Mouse (Mus musculus) thymus, adult 2 months (tissue): ENCODE data around the gene Pdpr. TPM values are rescaled to one million over a fixed set of nuclear protein-coding genes. Genes with fewer than 3 reads are reported as not detected.
"Not testable (repeated sequence)": the region's sequence is repeated elsewhere in the genome, so short reads cannot be mapped to it uniquely, and the experiment has no call there.

ENCODE experiments used
- DNase-seq: peaks from one replicate; pipeline ENCODE4 v3.0.0; 2021
- H3K27ac ChIP-seq: fragments of 200-500 bp; 2 replicates; pipeline ENCODE4 v1.5.1; 2012; ENCODE audit warnings: low read length, control low read depth; ENCODE audit not compliant: control insufficient read depth, insufficient read depth
- H3K27me3 ChIP-seq: fragments of 200-500 bp; 2 replicates; pipeline ENCODE4 v1.6.1; 2012; ENCODE audit warnings: mild to moderate bottlenecking, low read length, moderate library complexity, mixed read lengths; ENCODE audit not compliant: control insufficient read depth, insufficient read depth
- H3K36me3 ChIP-seq: fragments of 200-500 bp; 2 replicates; pipeline ENCODE4 v1.6.1; 2012; ENCODE audit warnings: mild to moderate bottlenecking, low read length, moderate library complexity; ENCODE audit not compliant: control insufficient read depth, insufficient read depth
- H3K4me1 ChIP-seq: fragments of 200-500 bp; replicated peaks from 2 replicates; pipeline ENCODE4 v1.6.1; 2012; ENCODE audit warnings: low read length; ENCODE audit not compliant: control insufficient read depth, insufficient read depth
- H3K4me3 ChIP-seq: fragments of 200-500 bp; 2 replicates; pipeline ENCODE4 v1.5.1; 2012; ENCODE audit warnings: mild to moderate bottlenecking, low read length, control low read depth, moderate library complexity; ENCODE audit not compliant: control insufficient read depth, insufficient read depth
- CTCF ChIP-seq: fragments of 200-500 bp; IDR thresholded peaks from 2 replicates; pipeline ENCODE4 v1.5.1; 2012; ENCODE audit warnings: mild to moderate bottlenecking, control low read depth, low read length, moderate library complexity, borderline replicate concordance; ENCODE audit not compliant: control insufficient read depth, poor library complexity, insufficient read depth; ENCODE audit errors: extremely low read depth
- POLR2A ChIP-seq: fragments of 200-500 bp; IDR thresholded peaks from 2 replicates; pipeline ENCODE4 v1.6.1; 2012; ENCODE audit warnings: mild to moderate bottlenecking, low read length, control low read depth, moderate library complexity; ENCODE audit not compliant: control insufficient read depth, poor library complexity, insufficient read depth; ENCODE audit errors: extremely low read depth
- WGBS: fragments of 180-500 bp; shearing (Covaris S2); methylation state at CpG from one replicate; pipeline ENCODE4 v1.1.7; 2018; 5-methylcytosine and 5-hydroxymethylcytosine counted together
- polyA plus RNA-seq: library from polyadenylated mRNA; depleted of rRNA; stranded (reverse); fragments of >200 nt; gene quantifications from 2 replicates; pipeline ENCODE4 v1.2.3, GENCODE M21; 2012

Pdpr gene
- polyA plus RNA-seq, 1 experiment, result 19.8 TPM

DNA sequence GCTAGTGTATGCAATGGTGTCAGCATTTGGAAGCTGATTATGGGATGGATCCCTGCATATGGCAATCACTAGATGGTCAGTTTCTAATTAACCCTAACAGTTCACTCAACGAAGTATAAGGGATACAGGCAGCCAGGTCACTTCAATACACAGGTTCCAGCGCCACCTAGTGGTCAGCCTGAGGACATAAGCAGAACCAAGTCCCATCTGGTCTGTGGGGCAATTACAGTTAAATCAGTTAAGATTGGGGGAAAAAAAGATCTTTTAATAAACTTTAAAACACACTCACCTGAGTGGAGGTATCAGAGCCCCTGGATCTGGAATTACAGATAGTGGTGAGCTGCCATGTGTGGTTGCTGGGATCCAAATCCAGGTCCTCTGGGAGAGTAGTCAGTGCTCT, 4.3 kb upstream of the Pdpr start:
- WGBS, result 1% methylated on average over 2 of the region's 2 CpGs
- DNase-seq, result peak; percentile 78
- Histone ChIP-seq H3K36me3 (no peaks in the 10 kb centered on the region), H3K27ac (no peak overlapping the region), H3K4me1 (peaks cover 2% of the 10 kb centered on the region; the same call in 1 of the 2 replicates), H3K27me3 (no peaks in the 10 kb centered on the region), H3K4me3 (no peak overlapping the region)
- TF ChIP-seq CTCF (no peak), POLR2A (no peak)

DNA sequence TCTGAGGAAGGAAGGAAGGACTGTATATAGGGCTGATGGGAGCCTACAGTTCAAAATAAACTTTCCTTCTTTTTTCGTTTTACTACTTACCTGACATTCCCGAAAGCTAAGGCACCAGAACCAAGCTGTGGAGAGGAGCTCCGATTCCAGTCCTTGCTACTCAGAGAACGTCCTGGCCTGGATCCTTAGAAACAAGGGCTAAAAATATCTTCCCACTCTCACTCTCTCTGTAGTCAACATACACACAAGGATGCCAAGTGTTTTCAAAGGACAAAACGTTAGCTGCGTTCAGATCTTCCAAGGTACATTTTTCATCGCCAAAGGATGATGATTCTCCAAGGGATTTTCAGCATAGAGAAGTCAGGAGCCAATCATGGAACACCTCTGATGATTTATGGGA, 2.7 kb upstream of the Pdpr start:
- 85% methylated on average over 7 of the region's 7 CpGs for WGBS
- no peak for DNase-seq
- TF ChIP-seq POLR2A (no peak), CTCF (no peak)
- Histone ChIP-seq H3K36me3 (no peaks in the 10 kb centered on the region), H3K27me3 (no peaks in the 10 kb centered on the region), H3K4me3 (no peak overlapping the region), H3K27ac (no peak overlapping the region), H3K4me1 (peaks cover 8% of the 10 kb centered on the region)

DNA sequence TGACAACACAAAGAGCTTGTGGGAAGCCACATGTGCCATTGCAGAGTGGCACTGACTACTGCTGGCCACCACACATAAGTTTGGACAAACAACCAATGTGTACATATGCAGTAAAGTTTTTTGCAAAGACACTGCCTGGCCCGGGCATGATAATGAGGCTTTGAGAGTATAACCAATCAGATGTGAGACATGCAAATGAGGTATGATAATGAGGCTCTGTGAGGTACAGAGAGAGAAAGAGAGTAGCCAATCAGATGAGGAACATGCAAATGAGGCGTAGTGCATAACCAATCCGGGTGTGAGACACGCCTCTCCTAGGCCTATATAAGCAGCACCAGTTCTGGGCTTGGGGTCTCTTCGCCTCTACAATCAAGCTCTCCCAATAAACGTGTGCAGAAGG, 2.1 kb upstream of the Pdpr start, which contains the start of gene Clec18a:
Gene Clec18a (minus strand): TSS at position 101 of the 400 bp plus-strand sequence.
- 91% methylated on average over 6 of the region's 6 CpGs for WGBS
- H3K4me1 ChIP-seq, H3K4me3 ChIP-seq, H3K27me3 ChIP-seq, H3K27ac ChIP-seq, H3K36me3 ChIP-seq, DNase-seq: not testable (repeated sequence)

DNA sequence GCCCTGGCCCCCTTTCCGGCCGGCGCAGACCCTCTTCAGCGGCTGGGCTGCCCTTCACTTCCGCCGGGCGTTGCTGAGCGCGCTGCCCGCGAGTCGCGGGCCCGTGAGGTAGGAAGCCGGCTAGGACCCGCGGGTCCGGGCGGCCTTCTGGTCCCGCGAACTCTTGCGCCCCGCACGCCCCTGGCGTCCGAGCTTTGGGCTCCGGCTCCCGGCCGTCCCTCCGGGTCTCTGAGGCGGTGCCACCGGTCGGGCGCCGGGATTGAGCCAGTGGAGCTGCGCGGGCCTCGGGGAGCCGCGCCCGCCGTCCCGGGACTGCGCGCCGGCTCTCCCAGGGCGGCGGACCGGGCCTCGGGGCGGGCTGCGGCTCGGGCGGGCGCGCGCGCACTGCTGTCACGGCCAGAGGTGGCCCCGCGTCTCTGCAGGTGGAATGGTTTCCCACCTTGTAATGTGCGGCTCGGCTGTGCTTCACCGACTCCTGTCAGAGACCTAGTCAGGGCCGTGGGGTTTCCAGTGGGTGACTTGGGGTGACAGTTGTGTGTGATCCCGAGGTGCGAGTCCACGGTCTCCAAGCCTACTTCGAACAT, 381 bp downstream of the Pdpr start:
- WGBS, result under 1% methylated on average over 58 of the region's 69 CpGs

DNA sequence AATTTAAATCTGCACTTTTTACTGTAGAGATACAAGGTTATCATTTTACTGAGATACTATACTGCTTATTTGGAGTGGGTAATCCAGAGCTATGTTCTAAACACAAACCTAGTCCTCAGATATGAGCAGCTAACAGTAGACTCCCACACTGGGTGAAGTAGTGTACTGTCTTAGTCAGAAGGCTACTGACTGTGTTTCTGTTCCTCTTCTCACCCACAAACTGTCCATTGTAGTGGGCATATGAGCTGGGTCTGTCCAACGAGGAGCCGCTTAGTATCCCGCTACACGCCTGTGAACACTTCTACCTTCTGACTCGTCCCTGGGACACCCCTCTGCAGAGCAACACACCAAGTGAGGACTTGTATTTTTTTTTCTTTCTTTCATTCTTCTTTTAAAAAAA, 20.5 kb downstream of the Pdpr start:
- no peak for DNase-seq
- Histone ChIP-seq H3K4me3 (no peak overlapping the region), H3K27me3 (no peaks in the 10 kb centered on the region), H3K4me1 (no peaks in the 10 kb centered on the region), H3K27ac (no peak overlapping the region), H3K36me3 (peaks cover 58% of the 10 kb centered on the region)
- WGBS, result 96% methylated on average over 5 of the region's 5 CpGs
- TF ChIP-seq POLR2A, result no peak
- no peak for TF ChIP-seq CTCF

More for the DNA sequence above, 381 bp downstream of the Pdpr start:
- not testable (repeated sequence) for H3K36me3 ChIP-seq, H3K27me3 ChIP-seq, H3K27ac ChIP-seq, H3K4me1 ChIP-seq
- H3K4me3 ChIP-seq, result peak overlapping the region; percentile 51
- DNase-seq, result peak; percentile 33

DNA sequence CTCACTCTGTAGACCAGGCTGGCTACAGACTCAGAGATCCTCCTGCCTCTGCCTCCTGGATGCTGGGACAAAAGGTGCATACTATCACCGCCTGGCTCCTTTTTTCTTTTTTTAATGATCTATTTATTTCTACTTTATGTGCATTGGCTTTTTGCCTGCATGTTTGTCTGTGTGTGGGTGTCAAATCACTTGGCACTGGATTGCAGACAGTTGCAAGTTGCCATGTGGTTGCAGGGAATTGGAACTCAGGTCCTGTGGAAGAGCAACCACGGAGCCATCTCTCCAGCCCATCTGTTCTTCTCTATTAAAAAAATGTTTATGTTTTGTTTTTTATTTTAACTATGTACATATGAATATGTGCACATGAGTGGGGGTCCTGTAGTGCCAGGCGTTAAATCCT, 25.1 kb downstream of the Pdpr start:
- no peaks in the 10 kb centered on the region for H3K4me1 ChIP-seq
- WGBS, result 94% methylated on average over 3 of the region's 3 CpGs
- no peak for TF ChIP-seq CTCF
- no peak for TF ChIP-seq POLR2A
- no peaks in the 10 kb centered on the region for H3K27me3 ChIP-seq
- no peak for DNase-seq
- no peak overlapping the region for H3K4me3 ChIP-seq
- H3K27ac ChIP-seq, result no peak overlapping the region
- peaks cover 68% of the 10 kb centered on the region for H3K36me3 ChIP-seq

DNA sequence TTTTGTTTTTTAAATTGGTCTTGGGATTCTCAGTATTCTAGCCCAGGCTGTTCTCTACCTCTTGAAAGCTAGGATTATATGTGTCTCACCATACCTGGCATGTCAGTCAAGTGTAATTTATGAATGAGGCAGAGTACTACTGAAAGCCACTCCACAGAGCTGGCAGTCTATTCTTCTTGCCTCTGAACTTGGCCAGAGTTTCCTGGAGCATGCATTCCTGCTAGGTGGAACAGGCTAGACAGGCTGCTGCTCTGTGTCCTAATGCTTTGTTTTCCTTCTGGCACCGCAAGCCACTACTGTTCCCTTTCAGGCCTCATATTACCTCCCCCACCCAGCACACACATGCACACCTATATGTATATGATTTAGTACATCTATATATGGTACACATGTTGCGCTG, 36.3 kb downstream of the Pdpr start:
- DNase-seq, result no peak
- H3K4me1 ChIP-seq, result no peaks in the 10 kb centered on the region
- H3K36me3 ChIP-seq, result peaks cover 57% of the 10 kb centered on the region
- H3K27ac ChIP-seq, result no peak overlapping the region
- 94% methylated on average over 2 of the region's 2 CpGs for WGBS
- no peaks in the 10 kb centered on the region for H3K27me3 ChIP-seq
- no peak overlapping the region for H3K4me3 ChIP-seq
- TF ChIP-seq CTCF (no peak), POLR2A (no peak)
